Mouse (Mus musculus): ENCODE data around the gene Tbck.

GRCm38 (mm10) chr3:132883256-132883655, 199.3 kb downstream of the Tbck start:
- TF ChIP-seq CTCF (conservative IDR thresholded peaks at IDR 0.05; ENCODE audit: insufficient read depth, insufficient read length, low read depth, low read length) (no peak), POLR2A (IDR thresholded peaks at IDR 0.05; ENCODE audit: low read depth, low read length) (no peak)

Measured in kidney, adult 2 months (tissue).